Mouse (Mus musculus) urinary bladder, postnatal 36 days (tissue): ENCODE data around the gene Vmn2r69.

Source experiments
- DNase-seq, 2 experiments: peaks; one replicate each; pipeline ENCODE4 v3.0.0; 2022; ENCODE audit warnings: low spot score in 2 of 2, mixed read lengths in 1 of 2

The Vmn2r69 gene

DNA sequence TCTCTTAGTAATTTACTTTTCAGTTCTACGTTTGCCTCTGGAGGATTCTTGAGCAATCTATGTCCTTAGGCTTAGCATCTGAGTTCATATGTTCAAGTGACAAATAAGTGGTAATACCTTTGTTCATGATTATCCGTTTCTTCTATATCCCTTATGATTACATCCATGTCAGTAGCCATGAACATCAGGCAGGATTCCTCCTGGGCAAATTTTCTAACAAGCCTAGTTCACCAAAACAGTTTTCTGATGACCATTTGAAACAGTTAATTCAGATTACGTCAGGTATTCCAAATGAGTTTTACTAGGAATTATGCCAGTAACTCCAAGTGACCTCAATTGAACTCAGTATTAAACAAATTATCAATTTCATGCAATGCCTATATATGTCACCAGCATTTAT is at the start of gene Vmn2r69:
Gene Vmn2r69, minus strand, starts transcription at position 101 of the 400 bp plus-strand sequence.
- DNase-seq: no peak
